ENCODE assay signal across 13 mouse cellular contexts in the genomic region with DNA sequence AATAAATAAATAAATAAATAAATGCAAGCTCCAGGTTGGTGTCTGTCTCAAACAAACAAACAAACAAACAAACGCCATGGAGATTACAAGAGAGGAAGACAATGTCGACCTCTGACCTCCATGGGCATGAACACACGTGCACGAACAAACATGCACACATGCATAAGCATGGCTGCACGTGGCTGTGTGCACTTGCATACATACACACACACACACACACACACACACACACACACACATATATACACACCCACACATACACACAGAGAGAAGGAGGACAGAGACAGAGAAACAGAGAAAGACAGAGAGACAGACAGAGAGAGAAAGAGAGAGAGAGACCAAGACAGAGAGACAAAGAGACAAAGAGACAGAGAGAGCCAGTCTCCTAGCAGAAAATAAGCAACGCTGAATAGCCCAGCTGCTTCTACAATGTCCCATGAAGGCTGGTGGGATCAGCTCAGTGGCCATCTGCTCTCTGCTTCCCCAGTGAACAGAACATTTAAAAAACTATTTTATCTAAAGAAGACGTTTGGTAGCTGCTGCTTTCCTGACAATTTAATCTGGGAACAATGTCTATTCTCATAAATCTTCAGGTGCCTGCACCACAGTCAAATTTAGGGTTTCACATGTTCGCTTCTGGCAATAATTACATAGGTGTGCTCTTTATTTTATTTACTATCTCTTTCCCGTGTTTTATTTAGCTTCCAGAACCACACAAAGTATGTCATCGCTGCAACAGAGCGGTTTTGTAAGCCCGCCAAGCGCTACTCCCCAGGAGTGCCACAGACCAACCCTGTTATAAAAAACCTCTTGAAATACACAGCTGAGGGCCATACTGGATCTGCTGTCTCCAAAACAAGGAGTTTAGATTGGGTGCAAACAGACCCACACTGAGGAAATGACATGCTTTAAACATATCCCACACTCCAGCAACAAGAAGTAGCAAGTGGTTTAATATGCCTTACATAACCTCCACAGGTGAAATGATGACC.
DNase-seq lines count a peak whose midpoint lies in the region; ATAC-seq lines count a peak whose summit lies in the region.
"Had no signal": no experiment of that assay in that cellular context is flagged by ENCODE, and none has a peak within 500 bp of the region (broad histone marks: within the 10 kb centered on the region; RNA-seq: fewer than 3 reads in every experiment).

No protein-coding gene starts in this region.

- no peak overlapping the region for H3K4me2 ChIP-seq in heart, embryonic 12.5 days
- H3K4me2 ChIP-seq: embryonic facial prominence, embryonic 12.5 days had no signal

- H3K36me3 ChIP-seq in heart, embryonic 10.5 days, result no peaks in the 10 kb centered on the region
- no peaks in the 10 kb centered on the region for H3K36me3 ChIP-seq in heart, embryonic 12.5 days
- H3K36me3 ChIP-seq: embryonic facial prominence, embryonic 12.5 days had no signal

- H3K27ac ChIP-seq in heart, embryonic 10.5 days, result no peak overlapping the region
- H3K27ac ChIP-seq in heart, embryonic 12.5 days (ENCODE audit: poor library complexity, severe bottlenecking), result no peak overlapping the region
- H3K27ac ChIP-seq: embryonic facial prominence, embryonic 12.5 days; kidney, postnatal 0 days had no signal

- no peak overlapping the region for H3K4me3 ChIP-seq in heart, embryonic 10.5 days
- no peak overlapping the region for H3K4me3 ChIP-seq in heart, embryonic 12.5 days
- H3K4me3 ChIP-seq: embryonic facial prominence, embryonic 12.5 days; myocyte had no signal

- intact Hi-C loops in left cerebral cortex, postnatal 14 days (cut with DNase I), result loop anchor here (5.0 kb wide), 1 partner anchor 88 kb away; a partner anchor contains a TSS

- WGBS in heart, embryonic 10.5 days, result 85% methylated on average over 13 of the region's 13 CpGs
- WGBS in heart, embryonic 12.5 days, result 79% methylated on average over 13 of the region's 13 CpGs

- DNase-seq in heart, embryonic 10.5 days (ENCODE audit: low spot score), result peak; percentile 53
- DNase-seq in right cerebral cortex, postnatal 14 days, result peak; percentile 26
- DNase-seq in right cerebral cortex, postnatal 36 days (ENCODE audit: low spot score in 2 of 2), result no peak
- DNase-seq in left cerebral cortex, postnatal 14 days (ENCODE audit: low spot score in 2 of 2), result peak; percentile 15 to 58
- peak; percentile 17 for DNase-seq in right cerebral cortex, postnatal 4 days
- DNase-seq in adrenal gland, postnatal 25 days, result no peak
- DNase-seq in embryo, embryonic 9.5 days (ENCODE audit: extremely low spot score), result no peak

- no peaks in the 10 kb centered on the region for H3K27me3 ChIP-seq in heart, embryonic 10.5 days (ENCODE audit: insufficient read depth, poor library complexity, severe bottlenecking)
- H3K27me3 ChIP-seq in heart, embryonic 12.5 days (replicated peaks), result no peaks in the 10 kb centered on the region
- H3K27me3 ChIP-seq: embryonic facial prominence, embryonic 12.5 days had no signal

- no peak overlapping the region for H3K9ac ChIP-seq in heart, embryonic 12.5 days
- H3K9ac ChIP-seq: embryonic facial prominence, embryonic 12.5 days had no signal

- no peaks in the 10 kb centered on the region for H3K9me3 ChIP-seq in heart, embryonic 10.5 days
- H3K9me3 ChIP-seq in heart, embryonic 12.5 days (replicated peaks), result no peaks in the 10 kb centered on the region
- H3K9me3 ChIP-seq: embryonic facial prominence, embryonic 12.5 days had no signal

- ATAC-seq in heart, embryonic 12.5 days (ENCODE audit: insufficient number of reproducible peaks, low FRiP score), result no peak
- ATAC-seq: CD4-positive, CD25-positive, alpha-beta regulatory T cell, adult 4 months; lung, postnatal 0 days had no signal

- H3K4me1 ChIP-seq in heart, embryonic 10.5 days, result no peaks in the 10 kb centered on the region
- peaks cover 12% of the 10 kb centered on the region; the same call in 1 of the 2 replicates for H3K4me1 ChIP-seq in heart, embryonic 12.5 days (replicated peaks)

Comparison
In these comparisons a context has a peak if more than half of its experiments do, and no peak if none do; other contexts are left out.
1. DNase-seq: peak in heart, embryonic 10.5 days (single experiment), right cerebral cortex, postnatal 14 days (single experiment), left cerebral cortex, postnatal 14 days (2 of 2) and right cerebral cortex, postnatal 4 days (single experiment); none in right cerebral cortex, postnatal 36 days (0 of 2), adrenal gland, postnatal 25 days (single experiment) and embryo, embryonic 9.5 days (single experiment).